Mouse (Mus musculus) brain, embryonic 18.5 days (tissue): ENCODE data around the gene Spon1.

Experiments
- DNase-seq: peaks from one replicate; pipeline ENCODE4 v3.0.0-alpha.2; 2012; ENCODE audit warnings: low read depth, low spot score

The Spon1 gene

GRCm38 (mm10) chr7:113841521-113841920 is 75.7 kb downstream of the Spon1 start:
- DNase-seq = no peak

- no peak for DNase-seq
Observed at GRCm38 (mm10) chr7:113843150-113843549, 77.4 kb downstream of the Spon1 start.

- no peak for DNase-seq
Observed at GRCm38 (mm10) chr7:113845191-113845590, 79.4 kb downstream of the Spon1 start.

- DNase-seq = no peak
Observed at GRCm38 (mm10) chr7:113846553-113846952, 80.8 kb downstream of the Spon1 start.

- no peak for DNase-seq
Observed at GRCm38 (mm10) chr7:113847041-113847819, 81.4 kb downstream of the Spon1 start.

- no peak for DNase-seq
Observed at GRCm38 (mm10) chr7:113850389-113850788, 84.6 kb downstream of the Spon1 start.

GRCm38 (mm10) chr7:113855396-113855795 is 89.6 kb downstream of the Spon1 start:
- DNase-seq = no peak

- DNase-seq = no peak
Observed at GRCm38 (mm10) chr7:113856067-113856466, 90.3 kb downstream of the Spon1 start.

- DNase-seq = peak; percentile 26
Observed at GRCm38 (mm10) chr7:113859480-113859881, 93.7 kb downstream of the Spon1 start.

- DNase-seq = no peak
Observed at GRCm38 (mm10) chr7:113861964-113862363, 96.2 kb downstream of the Spon1 start.

- no peak for DNase-seq
Observed at GRCm38 (mm10) chr7:113872846-113873245, 107.0 kb downstream of the Spon1 start.

GRCm38 (mm10) chr7:113877451-113877850 is 111.7 kb downstream of the Spon1 start:
- no peak for DNase-seq

GRCm38 (mm10) chr7:113877926-113878325 is 112.1 kb downstream of the Spon1 start:
- no peak for DNase-seq

GRCm38 (mm10) chr7:113879085-113879501 is 113.3 kb downstream of the Spon1 start:
- DNase-seq = no peak

GRCm38 (mm10) chr7:113880021-113880420 is 114.2 kb downstream of the Spon1 start:
- no peak for DNase-seq

GRCm38 (mm10) chr7:113890782-113891181 is 125.0 kb downstream of the Spon1 start:
- DNase-seq = no peak

- no peak for DNase-seq
Observed at GRCm38 (mm10) chr7:113891491-113891890, 125.7 kb downstream of the Spon1 start.

- no peak for DNase-seq
Observed at GRCm38 (mm10) chr7:113893944-113894662, 128.3 kb downstream of the Spon1 start.

GRCm38 (mm10) chr7:113895266-113895665 is 129.5 kb downstream of the Spon1 start:
- no peak for DNase-seq

- DNase-seq = no peak
Observed at GRCm38 (mm10) chr7:113898388-113898787, 132.6 kb downstream of the Spon1 start.

- DNase-seq = no peak
Observed at GRCm38 (mm10) chr7:113901511-113901910, 135.7 kb downstream of the Spon1 start.

- DNase-seq = no peak
Observed at GRCm38 (mm10) chr7:113901941-113902515, 136.2 kb downstream of the Spon1 start.
